Mouse (Mus musculus) liver, postnatal 0 days (tissue): Measurements from ENCODE around the gene Wdr59. TPM values are rescaled to one million over a fixed set of nuclear protein-coding genes. Genes with fewer than 3 reads are reported as not detected.
A peak's percentile ranks its signal among the peaks of the same experiment; 100 is the strongest.

Experiments
- ATAC-seq: fragments of 200-750 bp; cut with Nextera tagmentation; 2 replicates; pipeline ENCODE4 v1.8.0; 2017; ENCODE audit warnings: mild to moderate bottlenecking, moderate library complexity
- DNase-seq: peaks from one replicate; pipeline ENCODE4 v3.0.0-alpha.2; 2016
- H3K27ac ChIP-seq: fragments of 300-500 bp; sonication (generic); 2 replicates; pipeline ENCODE4 v1.5.1; 2014; ENCODE audit warnings: antibody characterized with exemption, moderate library complexity, mild to moderate bottlenecking, low read depth
- H3K27me3 ChIP-seq: fragments of 300-500 bp; sonication (generic); 2 replicates; pipeline ENCODE4 v1.6.1; 2014; ENCODE audit warnings: low read length, control low read depth, mixed read lengths; ENCODE audit not compliant: insufficient read depth
- H3K36me3 ChIP-seq: fragments of 300-500 bp; sonication (generic); replicated peaks from 2 replicates; pipeline ENCODE4 v1.6.1; 2014; ENCODE audit warnings: mild to moderate bottlenecking, control low read depth, low read length, moderate library complexity, mixed read lengths; ENCODE audit not compliant: insufficient read depth
- H3K4me1 ChIP-seq: fragments of 300-500 bp; sonication (generic); 2 replicates; pipeline ENCODE4 v1.6.1; 2014; ENCODE audit warnings: antibody characterized with exemption, mild to moderate bottlenecking, control low read depth; ENCODE audit not compliant: insufficient read depth
- H3K4me2 ChIP-seq: fragments of 300-500 bp; sonication (generic); 2 replicates; pipeline ENCODE4 v1.6.1; 2014; ENCODE audit warnings: low read depth, mild to moderate bottlenecking, low read length, moderate library complexity, mixed read lengths
- H3K4me3 ChIP-seq: fragments of 300-500 bp; sonication (generic); 2 replicates; pipeline ENCODE4 v1.5.1; 2014; ENCODE audit warnings: low read depth, low read length
- H3K9ac ChIP-seq: fragments of 300-500 bp; sonication (generic); replicated peaks from 2 replicates; pipeline ENCODE4 v1.6.1; 2014; ENCODE audit warnings: mild to moderate bottlenecking, moderate library complexity
- H3K9me3 ChIP-seq: fragments of 300-500 bp; sonication (generic); 2 replicates; pipeline ENCODE4 v1.6.1; 2016; ENCODE audit warnings: mild to moderate bottlenecking, control low read depth, low read length, mixed read lengths
- CTCF ChIP-seq: sonication (generic); IDR thresholded peaks from 2 replicates; pipeline ENCODE4 v1.5.1; 2016; ENCODE audit warnings: antibody characterized with exemption, low read depth
- EP300 ChIP-seq: IDR thresholded peaks from 2 replicates; pipeline ENCODE4 v1.6.1; 2016; ENCODE audit warnings: antibody characterized with exemption, low read depth, mild to moderate bottlenecking
- whole genome bisulfite sequencing: fragments of 180-500 bp; shearing (Covaris S2); extraction: QIAGEN DNeasy Blood & Tissue Kit; methylation state at CpG from one replicate; pipeline ENCODE4 v1.1.7; 2014; ENCODE audit not compliant: insufficient replicate concordance; 5-methylcytosine and 5-hydroxymethylcytosine counted together
- polyA plus RNA-seq: library from polyadenylated mRNA; unstranded; fragments of >200 nt; fragmentation: Nextera tagmentation; extraction: Ambion mirVana; gene quantifications from 2 replicates; pipeline ENCODE4 v1.2.1, GENCODE M21; 2015

Wdr59 gene
- polyA plus RNA-seq, 1 experiment from 2014 or later = 0.92 TPM

DNA sequence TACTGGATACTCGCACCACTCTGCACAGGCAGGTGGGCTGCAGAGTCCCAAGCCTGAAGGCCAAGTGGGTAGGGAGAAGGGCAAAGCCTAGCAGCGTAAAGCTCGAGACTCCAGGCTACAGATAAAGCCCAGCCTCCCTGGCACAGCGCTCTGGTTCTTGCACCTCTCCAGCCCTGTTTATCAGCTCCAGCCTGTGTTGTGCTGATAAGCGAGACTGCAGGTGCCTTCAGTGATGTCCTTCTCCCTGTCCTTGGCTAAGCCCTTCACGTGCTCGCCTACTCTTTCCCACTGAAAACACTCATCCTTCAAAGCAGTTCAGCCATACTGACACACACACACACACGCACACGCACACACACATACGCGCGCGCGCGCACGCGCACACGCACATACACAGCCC, 76.3 kb downstream of the Wdr59 start:
- no peak overlapping the region for H3K4me2 ChIP-seq
- no peaks in the 10 kb centered on the region for H3K36me3 ChIP-seq
- ATAC-seq = peak; percentile 80
- TF ChIP-seq CTCF = no peak
- TF ChIP-seq EP300 = peak; percentile 79
- no peak overlapping the region for H3K9ac ChIP-seq
- H3K27me3 ChIP-seq = 0 out of 2 replicates have a peak, but pooled peaks cover 2% of the 10 kb centered on the region
- peaks cover 7% of the 10 kb centered on the region; the same call in 1 of the 2 replicates for H3K4me1 ChIP-seq
- DNase-seq = peak; percentile 44
- no peak overlapping the region for H3K27ac ChIP-seq
- H3K9me3 ChIP-seq = no peaks in the 10 kb centered on the region
- H3K4me3 ChIP-seq = no peak overlapping the region
- 70% methylated on average over 18 of the region's 18 CpGs for WGBS

DNA sequence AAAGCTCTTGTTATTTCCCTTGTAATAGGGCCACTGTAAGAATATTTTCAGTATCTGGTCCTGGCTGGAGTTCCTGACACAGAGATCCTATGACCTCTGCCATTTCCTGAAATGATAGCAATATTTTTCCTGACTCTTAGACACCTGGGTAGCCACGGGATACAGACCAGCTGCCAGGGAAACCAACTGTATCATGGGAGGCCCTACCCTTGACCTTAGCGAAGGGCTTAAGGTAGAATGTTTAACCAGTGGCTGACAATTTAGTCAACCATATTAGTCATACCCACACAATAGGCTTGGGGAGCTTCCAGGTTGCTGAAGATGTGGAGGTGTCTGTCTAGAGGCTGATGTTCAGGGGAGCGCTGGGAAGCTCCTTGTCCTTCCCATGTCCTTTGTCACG, 77.6 kb downstream of the Wdr59 start:
- Histone ChIP-seq H3K4me2 (no peak overlapping the region), H3K4me3 (no peak overlapping the region), H3K27me3 (0 out of 2 replicates have a peak, but pooled peaks cover 2% of the 10 kb centered on the region), H3K9me3 (no peaks in the 10 kb centered on the region), H3K36me3 (no peaks in the 10 kb centered on the region), H3K27ac (no peak overlapping the region), H3K9ac (no peak overlapping the region), H3K4me1 (peaks cover 7% of the 10 kb centered on the region; the same call in 1 of the 2 replicates)
- no peak for DNase-seq
- TF ChIP-seq CTCF (no peak), EP300 (no peak)
- no peak for ATAC-seq
- WGBS = 74% methylated on average over 4 of the region's 4 CpGs

DNA sequence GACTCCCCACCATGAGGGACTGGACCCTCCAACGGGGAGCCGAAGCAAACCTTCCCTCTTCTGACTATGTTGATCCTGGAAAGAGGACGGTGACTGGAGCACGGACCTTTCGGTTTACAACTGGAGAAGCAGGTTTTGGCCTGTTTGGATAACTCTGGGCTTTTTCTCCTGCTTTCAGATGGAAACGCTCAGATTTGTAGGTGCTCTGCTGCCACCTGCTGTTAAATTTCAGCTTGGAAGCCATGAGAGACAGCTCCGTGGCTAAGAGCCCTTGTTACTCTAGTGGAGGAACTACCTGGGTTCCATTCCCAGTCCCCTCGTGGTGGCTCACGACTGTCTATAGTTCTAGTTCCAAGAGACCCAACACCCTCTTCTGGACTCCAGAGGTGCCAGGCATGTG, 82.7 kb downstream of the Wdr59 start:
- H3K9ac ChIP-seq = no peak overlapping the region
- no peak for TF ChIP-seq EP300
- TF ChIP-seq CTCF = peak; percentile 77
- WGBS = 19% methylated on average over 9 of the region's 9 CpGs
- H3K27me3 ChIP-seq = 0 out of 2 replicates have a peak, but pooled peaks cover 2% of the 10 kb centered on the region
- no peak overlapping the region for H3K27ac ChIP-seq
- no peak overlapping the region for H3K4me2 ChIP-seq
- no peaks in the 10 kb centered on the region for H3K4me1 ChIP-seq
- ATAC-seq (peak; percentile 38; the same call in 1 of the 2 replicates), DNase-seq (peak; percentile 65)
- no peaks in the 10 kb centered on the region for H3K9me3 ChIP-seq
- H3K4me3 ChIP-seq = no peak overlapping the region
- H3K36me3 ChIP-seq = no peaks in the 10 kb centered on the region

DNA sequence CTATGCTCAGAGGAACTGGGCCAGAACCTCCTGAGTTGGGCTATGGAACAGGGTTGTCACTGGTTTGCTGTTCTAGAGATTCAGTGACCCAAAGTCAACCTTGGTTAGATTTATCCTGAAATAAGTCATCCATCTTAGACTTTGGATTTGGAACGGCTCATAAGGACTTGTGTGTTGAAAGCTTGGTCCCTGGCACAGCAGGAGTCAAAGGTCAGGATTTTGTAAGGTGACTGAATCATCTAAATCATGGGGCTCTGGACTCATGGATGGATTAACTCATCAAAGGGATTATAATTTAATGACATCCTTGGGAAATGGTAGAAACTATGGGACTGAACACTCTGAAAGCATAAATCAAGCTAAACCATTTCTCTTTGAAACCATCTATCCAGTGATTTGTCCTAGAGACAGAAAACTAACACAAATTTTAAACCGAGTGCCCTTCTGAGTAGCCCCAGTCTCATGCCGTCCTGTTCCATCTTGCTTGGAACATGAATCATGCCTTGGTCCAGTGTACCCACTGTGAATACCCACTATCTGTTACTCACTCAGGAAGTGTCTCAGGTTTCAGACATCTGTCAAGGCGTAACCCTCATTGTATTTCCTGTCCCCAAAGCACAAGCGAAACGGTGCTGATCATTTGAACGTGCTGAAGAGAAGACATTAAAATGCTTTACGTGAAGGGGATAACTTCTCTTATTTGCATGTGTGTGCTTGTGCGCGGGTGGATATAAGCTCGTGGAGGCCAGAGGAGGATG, 86.6 kb downstream of the Wdr59 start:
- Histone ChIP-seq H3K36me3 (no peaks in the 10 kb centered on the region), H3K9me3 (no peaks in the 10 kb centered on the region), H3K9ac (no peak overlapping the region), H3K4me2 (no peak overlapping the region), H3K27me3 (no peaks in the 10 kb centered on the region), H3K27ac (no peak overlapping the region), H3K4me1 (no peaks in the 10 kb centered on the region), H3K4me3 (no peak overlapping the region)
- WGBS = 48% methylated on average over 11 of the region's 11 CpGs
- DNase-seq (no peak), ATAC-seq (no peak)
- TF ChIP-seq EP300 = no peak

DNA sequence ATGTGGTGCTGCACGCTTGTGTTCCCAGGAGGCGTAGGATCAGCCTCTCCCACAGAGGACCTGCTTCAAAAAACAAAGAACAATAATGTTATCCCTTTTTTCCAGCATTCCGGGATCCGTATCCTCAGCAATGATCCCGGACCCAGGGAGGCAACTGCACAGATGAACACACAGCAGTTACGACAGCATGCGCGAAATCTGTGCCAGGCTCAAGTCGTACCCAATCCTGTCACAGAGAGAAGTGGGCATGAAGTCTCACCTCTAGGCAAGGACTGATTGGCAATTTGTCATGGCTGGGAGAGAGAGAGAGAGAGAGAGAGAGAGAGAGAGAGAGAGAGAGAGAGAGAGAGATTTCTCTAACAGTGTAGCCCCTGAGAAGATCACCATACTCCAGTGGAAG, 97.2 kb downstream of the Wdr59 start:
- H3K4me2 ChIP-seq = no peak overlapping the region
- H3K4me3 ChIP-seq = no peak overlapping the region
- H3K4me1 ChIP-seq = no peaks in the 10 kb centered on the region
- no peak overlapping the region for H3K9ac ChIP-seq
- no peak for ATAC-seq
- no peak overlapping the region for H3K27ac ChIP-seq
- H3K9me3 ChIP-seq = no peaks in the 10 kb centered on the region
- no peak for TF ChIP-seq CTCF
- TF ChIP-seq EP300 = no peak
- WGBS = 87% methylated on average over 9 of the region's 9 CpGs
- no peaks in the 10 kb centered on the region for H3K36me3 ChIP-seq
- H3K27me3 ChIP-seq = no peaks in the 10 kb centered on the region
- DNase-seq = no peak

DNA sequence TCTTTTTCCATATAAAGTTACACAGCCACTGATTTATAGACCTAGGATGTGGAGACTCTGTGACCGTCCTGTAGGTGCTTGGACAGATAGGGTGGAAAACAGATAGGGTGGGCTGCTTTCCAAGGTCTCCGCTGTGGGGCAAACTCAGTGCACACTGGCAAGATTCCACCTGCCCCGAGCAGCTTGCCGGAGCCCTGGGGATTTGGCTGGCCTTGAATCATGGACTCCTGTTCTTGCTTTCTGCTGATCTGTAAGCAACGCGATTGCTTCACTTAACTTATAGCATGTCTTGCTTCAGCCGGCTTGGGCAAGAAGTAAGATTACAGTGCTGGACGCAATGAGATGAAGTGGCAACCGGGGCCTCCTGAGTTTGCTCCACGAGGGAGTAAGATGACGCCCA, 97.7 kb downstream of the Wdr59 start:
- no peak overlapping the region for H3K27ac ChIP-seq
- H3K4me3 ChIP-seq = no peak overlapping the region
- H3K4me2 ChIP-seq = no peak overlapping the region
- H3K36me3 ChIP-seq = no peaks in the 10 kb centered on the region
- no peaks in the 10 kb centered on the region for H3K4me1 ChIP-seq
- no peak overlapping the region for H3K9ac ChIP-seq
- no peaks in the 10 kb centered on the region for H3K9me3 ChIP-seq
- TF ChIP-seq CTCF (no peak), EP300 (no peak)
- no peaks in the 10 kb centered on the region for H3K27me3 ChIP-seq
- no peak for DNase-seq
- ATAC-seq = no peak
- WGBS = 74% methylated on average over 11 of the region's 11 CpGs
